Mouse (Mus musculus) lung, postnatal 14 days (tissue): Measurements from ENCODE around the gene Ccdc15.
"Not testable (repeated sequence)": the region's sequence is repeated elsewhere in the genome, so short reads cannot be mapped to it uniquely, and the experiment has no call there.

Source experiments
- DNase-seq: peaks from one replicate; pipeline ENCODE4 v3.0.0; 2021

Gene Ccdc15

DNA sequence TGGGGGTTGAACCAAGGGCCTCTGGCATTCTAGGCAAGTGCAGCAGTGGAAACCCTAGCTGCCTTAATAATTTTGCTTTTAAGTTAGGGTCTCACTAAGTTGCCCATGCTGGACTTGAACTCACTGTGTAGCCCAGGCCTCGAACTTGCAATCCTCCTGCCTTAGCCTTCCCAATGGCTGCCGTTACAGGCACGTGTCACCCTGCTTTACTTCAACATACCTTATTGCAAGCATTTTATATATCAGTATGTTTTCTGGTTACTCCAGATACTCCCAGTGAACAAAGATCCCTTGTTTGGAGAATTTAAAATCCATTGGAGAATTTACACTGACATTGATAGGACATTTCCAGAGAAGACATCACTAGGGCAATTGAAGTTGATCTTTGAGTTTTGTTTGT is 818 bp upstream of the Ccdc15 start:
- DNase-seq, result no peak

GRCm38 (mm10) chr9:37347184-37347987 is 846 bp downstream of the Ccdc15 start:
- DNase-seq, result no peak

GRCm38 (mm10) chr9:37345406-37345805 is 2.8 kb downstream of the Ccdc15 start:
- DNase-seq, result no peak

DNA sequence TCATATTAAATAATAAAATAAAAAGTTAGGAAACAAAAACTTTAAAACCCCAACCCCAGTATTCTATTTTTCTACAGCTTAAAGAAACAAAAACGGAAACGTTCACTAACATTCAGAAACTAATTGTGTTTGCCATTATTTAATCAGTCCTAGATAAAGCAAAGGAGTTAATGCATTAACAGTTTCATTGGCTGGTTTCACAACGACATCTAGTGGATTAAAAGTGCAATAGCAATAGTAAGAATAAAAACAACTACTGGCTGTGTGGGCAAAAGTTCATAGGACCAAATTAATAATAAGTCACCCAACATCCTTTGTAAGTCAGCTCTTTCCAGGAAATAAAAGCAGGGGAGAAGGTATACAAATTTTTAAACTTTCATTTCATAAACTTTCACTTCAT is 18.8 kb downstream of the Ccdc15 start:
- no peak for DNase-seq

GRCm38 (mm10) chr9:37301720-37302119 is 46.5 kb downstream of the Ccdc15 start:
- no peak for DNase-seq

- DNase-seq, result not testable (repeated sequence)
These were observed 47.7 kb downstream of the Ccdc15 start for GRCm38 (mm10) chr9:37300501-37300900.

- no peak for DNase-seq
These were observed 52.6 kb downstream of the Ccdc15 start for GRCm38 (mm10) chr9:37295586-37295985.

GRCm38 (mm10) chr9:37266622-37267021 is 81.6 kb downstream of the Ccdc15 start:
- no peak for DNase-seq

DNA sequence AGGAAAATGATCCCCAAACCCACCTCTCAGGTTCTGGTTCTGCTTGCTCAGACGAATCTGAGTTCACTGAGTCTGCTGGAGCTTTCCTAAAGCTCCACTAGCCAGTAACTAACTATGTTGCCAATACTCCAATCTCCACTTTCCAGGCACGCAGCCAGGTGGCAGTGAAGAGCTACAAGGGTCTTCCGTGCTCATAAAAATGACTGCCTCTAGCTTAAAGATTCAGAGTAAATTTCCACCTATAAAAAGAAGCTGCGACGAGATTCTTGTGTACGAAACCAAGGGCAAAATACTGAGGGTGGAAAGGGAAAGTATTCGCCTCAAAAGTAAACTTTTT is 92.4 kb downstream of the Ccdc15 start:
- DNase-seq, result peak; percentile 70

GRCm38 (mm10) chr9:37255149-37255888 is 92.9 kb downstream of the Ccdc15 start, which contains the start of gene Slc37a2:
Gene Slc37a2 (minus strand): TSS chr9:37255738.
- peak; percentile 61 for DNase-seq

DNA sequence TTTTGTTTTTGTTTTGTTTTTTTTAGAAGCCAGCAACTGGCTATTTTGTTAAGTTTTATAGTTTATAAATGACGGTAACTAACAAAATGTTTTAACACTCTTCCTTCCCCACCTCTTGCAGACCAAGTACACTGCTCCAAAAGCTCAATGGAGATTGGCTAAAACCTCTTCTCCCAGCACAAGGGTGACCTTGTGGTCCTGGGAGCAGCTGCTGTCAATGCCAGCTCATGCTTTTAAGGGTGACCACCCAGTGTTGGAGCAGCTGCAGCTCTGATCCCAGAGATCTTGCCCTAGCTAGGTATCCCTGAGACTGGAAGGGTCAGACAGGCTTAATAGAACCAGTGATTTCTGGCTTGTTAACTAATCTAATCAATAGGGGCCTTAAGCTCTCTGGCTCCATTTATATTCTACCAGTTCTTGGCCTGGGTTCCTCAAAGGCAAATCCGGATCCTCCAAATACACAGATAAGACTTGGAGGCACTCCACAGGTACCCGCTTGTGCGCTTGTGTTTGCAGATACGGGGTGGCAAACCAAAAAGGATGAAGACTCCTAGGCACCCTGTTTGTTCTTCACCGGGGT is 93.6 kb downstream of the Ccdc15 start:
- DNase-seq, result no peak

DNA sequence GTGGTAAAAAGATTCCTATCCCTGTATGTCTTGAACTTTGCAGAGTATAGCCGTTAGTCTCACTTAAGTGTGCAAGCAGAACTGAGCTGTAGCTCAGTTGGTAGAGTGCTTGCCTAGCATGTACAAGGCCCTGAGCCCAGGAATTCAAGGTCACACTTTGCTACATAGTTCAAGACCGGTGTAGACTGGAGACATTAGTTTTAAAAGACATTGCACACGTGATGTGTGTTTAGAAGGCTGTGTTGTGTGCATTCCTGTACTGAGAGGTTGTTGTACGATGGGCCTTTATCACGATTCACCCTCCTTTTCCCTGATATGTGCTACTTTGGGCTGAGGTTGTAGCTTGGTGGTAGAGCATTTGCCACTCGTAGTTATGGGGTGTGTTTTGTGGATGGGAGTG is 97.6 kb downstream of the Ccdc15 start:
- no peak for DNase-seq

DNA sequence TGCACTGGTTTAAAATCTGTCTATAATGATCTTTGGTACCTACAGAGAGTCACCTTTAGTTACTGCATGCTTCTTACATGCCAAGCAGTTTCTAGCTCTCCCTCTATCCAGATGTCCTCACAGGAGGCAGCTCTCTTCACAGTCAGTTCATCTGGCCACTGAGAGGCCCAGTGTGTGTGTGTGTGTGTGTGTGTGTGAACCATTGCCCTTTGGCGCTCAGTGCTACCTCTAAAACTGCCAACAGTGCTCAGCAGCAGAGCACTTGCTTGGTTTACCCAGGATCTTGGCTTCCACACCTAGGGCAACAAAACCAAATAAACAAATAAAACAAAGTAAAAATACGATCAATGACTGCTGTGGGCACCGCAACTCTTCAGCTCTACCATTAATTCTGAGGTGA is 98.3 kb downstream of the Ccdc15 start:
- no peak for DNase-seq

- DNase-seq, result no peak
These were observed 99.8 kb downstream of the Ccdc15 start for GRCm38 (mm10) chr9:37248381-37248906.

GRCm38 (mm10) chr9:37247429-37247828 is 100.8 kb downstream of the Ccdc15 start:
- DNase-seq, result peak; percentile 34

GRCm38 (mm10) chr9:37245810-37246209 is 102.4 kb downstream of the Ccdc15 start:
- no peak for DNase-seq

DNA sequence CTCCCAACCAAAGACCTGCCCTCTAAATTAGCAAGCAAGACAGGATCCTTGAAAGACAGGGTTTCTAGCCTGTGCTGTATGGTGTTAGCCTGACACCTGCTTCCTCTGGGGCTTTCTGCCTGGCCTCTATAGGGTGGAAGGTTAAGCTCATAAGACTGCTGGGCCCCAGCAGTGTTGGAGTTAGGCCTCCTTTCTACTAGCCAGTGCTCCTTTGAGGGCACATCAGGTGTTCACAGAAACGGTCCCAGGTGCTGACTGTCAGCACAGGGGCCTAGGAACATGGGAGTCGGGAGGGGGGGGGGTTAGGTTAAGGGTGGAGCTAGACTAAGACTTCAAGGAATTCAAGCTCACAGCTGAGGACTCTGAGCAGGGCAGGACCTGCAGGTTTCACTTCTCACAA is 102.8 kb downstream of the Ccdc15 start:
- no peak for DNase-seq

GRCm38 (mm10) chr9:37244600-37244999 is 103.6 kb downstream of the Ccdc15 start:
- no peak for DNase-seq

DNA sequence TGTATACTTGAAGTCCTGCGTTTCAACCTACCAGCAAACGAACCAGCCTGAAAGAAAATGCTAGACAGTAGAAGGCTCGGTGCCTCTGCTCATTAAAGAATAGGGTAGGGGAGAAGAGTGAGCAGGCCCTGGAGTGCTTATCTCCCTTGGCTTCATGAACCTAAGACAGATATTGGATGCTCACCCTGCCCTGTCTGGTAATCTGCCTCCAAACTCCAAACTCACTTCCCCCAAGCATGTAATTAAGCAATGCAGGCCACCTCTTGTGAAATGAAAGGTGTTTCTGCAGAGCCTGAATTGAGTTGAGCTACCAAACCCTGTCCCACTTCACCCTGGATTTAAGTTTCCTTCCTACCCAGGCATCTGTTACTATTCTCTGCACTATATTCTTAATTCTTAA is 105.5 kb downstream of the Ccdc15 start:
- DNase-seq, result no peak

GRCm38 (mm10) chr9:37235951-37236737 is 112.1 kb downstream of the Ccdc15 start:
- no peak for DNase-seq

- DNase-seq, result no peak
These were observed 115.7 kb downstream of the Ccdc15 start for GRCm38 (mm10) chr9:37232201-37233195.
